In the genomic region with DNA sequence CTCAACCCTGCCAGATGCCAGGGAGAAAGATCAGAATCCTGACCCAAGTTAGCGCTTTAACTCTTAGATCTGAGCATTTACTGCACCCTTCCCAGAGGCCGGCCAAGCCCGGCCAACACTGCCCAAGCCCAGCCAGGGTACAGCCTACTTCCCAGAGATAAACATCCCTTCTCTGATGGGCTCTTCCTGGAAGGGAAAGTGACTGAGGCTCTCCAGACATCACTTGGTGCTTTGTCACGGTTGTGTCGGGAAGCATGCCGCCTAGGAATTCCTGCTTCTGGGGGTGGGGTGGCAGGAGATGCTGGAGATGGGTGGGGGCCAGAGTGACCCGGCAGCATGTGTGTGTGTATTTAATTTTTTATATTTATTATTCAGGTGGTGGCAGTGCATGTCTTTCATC, we compare ENCODE assay signal across 14 mouse cellular contexts. TPM values are rescaled to one million over a fixed set of nuclear protein-coding genes. Genes with fewer than 3 reads are reported as not detected.
DNase-seq lines count a peak whose midpoint lies in the region; ATAC-seq and TF ChIP-seq lines count a peak whose summit lies in the region.
"Had no signal": no experiment of that assay in that cellular context is flagged by ENCODE, and none has a peak within 500 bp of the region (broad histone marks: within the 10 kb centered on the region; RNA-seq: fewer than 3 reads in every experiment).

No protein-coding gene starts in this region.

- H3K27ac ChIP-seq in gastrocnemius, adult 2 months, result peak overlapping the region; percentile 62
- 0 out of 2 replicates have a peak overlapping the region, but pooled peaks have one; percentile 7 for H3K27ac ChIP-seq in lung, embryonic 15.5 days
- H3K27ac ChIP-seq: midbrain, embryonic 12.5 days had no signal

- H3K36me3 ChIP-seq in lung, embryonic 15.5 days, result peaks cover 22% of the 10 kb centered on the region

- no peak for TF ChIP-seq POLR2A in lung, adult 2 months (IDR thresholded peaks at IDR 0.05; ENCODE audit: borderline replicate concordance, extremely low read depth, low read depth, low read length)

- no peak overlapping the region for H3K4me2 ChIP-seq in lung, embryonic 15.5 days
- H3K4me2 ChIP-seq: midbrain, embryonic 12.5 days had no signal

- no peaks in the 10 kb centered on the region for H3K9me3 ChIP-seq in lung, embryonic 15.5 days
- H3K9me3 ChIP-seq: midbrain, embryonic 12.5 days had no signal

- H3K9ac ChIP-seq in lung, embryonic 15.5 days, result no peak overlapping the region
- H3K9ac ChIP-seq: midbrain, embryonic 12.5 days had no signal

- intact Hi-C loops in gastrocnemius, adult 2 months (cut with DNase I), result no loop called here

- no peak; the same call in 1 of the 2 replicates for ATAC-seq in lung, embryonic 15.5 days (ENCODE audit: borderline replicate concordance, extremely low read depth, low FRiP score, low TSS enrichment)
- ATAC-seq: hindbrain, embryonic 16.5 days had no signal

- no peaks in the 10 kb centered on the region for H3K27me3 ChIP-seq in lung, embryonic 15.5 days
- H3K27me3 ChIP-seq: midbrain, embryonic 12.5 days had no signal

- no peak for DNase-seq in gastrocnemius, adult 2 months
- DNase-seq in gastrocnemius, adult 8-10 months (ENCODE audit: low spot score in 2 of 2), result no peak
- peak; percentile 31 for DNase-seq in kidney, adult 9 months
- no peak for DNase-seq in kidney, postnatal 10 days
- no peak for DNase-seq in lung, adult 2 months
- DNase-seq in ovary, postnatal 14 days (ENCODE audit: low spot score), result no peak
- DNase-seq in layer of hippocampus, adult 9-11 months, result no peak
- DNase-seq: cerebellum, adult 9-11 months had no signal

- H3K4me1 ChIP-seq in lung, embryonic 15.5 days, result peaks cover 59% of the 10 kb centered on the region
- peaks cover 41% of the 10 kb centered on the region for H3K4me1 ChIP-seq in lung, adult 2 months (ENCODE audit: control insufficient read depth, insufficient read depth, low read length)

- no peak for TF ChIP-seq CTCF in gastrocnemius, adult 2 months (IDR thresholded peaks at IDR 0.05)
- TF ChIP-seq CTCF in lung, adult 2 months (IDR thresholded peaks at IDR 0.05; ENCODE audit: insufficient read depth, low read length), result no peak

- WGBS in lung, embryonic 15.5 days, result 33% methylated on average over 7 of the region's 7 CpGs
- 29% methylated on average over 7 of the region's 7 CpGs for WGBS in lung, adult 2 months

- no peak overlapping the region for H3K4me3 ChIP-seq in gastrocnemius, adult 2 months
- no peak overlapping the region for H3K4me3 ChIP-seq in lung, embryonic 15.5 days
- no peak overlapping the region for H3K4me3 ChIP-seq in lung, adult 2 months (replicated peaks; ENCODE audit: extremely low read depth, low read depth, low read length)
- H3K4me3 ChIP-seq: midbrain, embryonic 12.5 days; myocyte had no signal

RNA-seq across cellular contexts. Expression of a gene that starts 11.6 kb away (rescaled TPM):
- 1 to 10 TPM; 5.2 to 9.1 TPM for total RNA-seq in gastrocnemius, adult 2 months (2021)
- 1 to 10 TPM; 2.8 to 6.4 (median 5.0) TPM for total RNA-seq in gastrocnemius, adult 8-10 months (2022)
- 122 TPM in 2 replicates for polyA plus RNA-seq in lung, embryonic 15.5 days (2015; fragmentation: Nextera tagmentation; extraction: Ambion mirVana)
- 80.4 and 115 TPM in 2 replicates for polyA plus RNA-seq in lung, adult 2 months (2012; rRNA removed)

RNA-seq across cellular contexts. Expression of a gene that starts 30.3 kb away (rescaled TPM):
- not detected for total RNA-seq in gastrocnemius, adult 2 months (2021)
- not detected for total RNA-seq in gastrocnemius, adult 8-10 months (2022)
- polyA plus RNA-seq in lung, embryonic 15.5 days (2015; fragmentation: Nextera tagmentation; extraction: Ambion mirVana), result 0.57 and 2.7 TPM in 2 replicates
- 0.09 TPM in 1 of 2 replicates, not detected in the other for polyA plus RNA-seq in lung, adult 2 months (2012; rRNA removed)
- total RNA-seq: granulocyte monocyte progenitor cell, adult 5-6 weeks; left cerebral cortex, postnatal 36 days had no signal

RNA-seq across cellular contexts. Expression of a gene that starts 55.9 kb away (rescaled TPM):
- 1 to 10 TPM; 4.5 to 6.3 TPM for total RNA-seq in gastrocnemius, adult 2 months (2021)
- 1 to 10 TPM; 3.3 to 5.0 (median 4.4) TPM for total RNA-seq in gastrocnemius, adult 8-10 months (2022)
- 19.7 and 20.6 TPM in 2 replicates for polyA plus RNA-seq in lung, embryonic 15.5 days (2015; fragmentation: Nextera tagmentation; extraction: Ambion mirVana)
- polyA plus RNA-seq in lung, adult 2 months (2012; rRNA removed), result 6.2 and 7.1 TPM in 2 replicates

RNA-seq across cellular contexts. Expression of a gene that starts 56.1 kb away (rescaled TPM):
- total RNA-seq in gastrocnemius, adult 2 months (2021), result 10 to 100 TPM; 29.0 to 33.0 TPM
- 10 to 100 TPM; 30.8 to 41.7 (median 36.1) TPM for total RNA-seq in gastrocnemius, adult 8-10 months (2022)
- 43.7 and 44.6 TPM in 2 replicates for polyA plus RNA-seq in lung, embryonic 15.5 days (2015; fragmentation: Nextera tagmentation; extraction: Ambion mirVana)
- 21.2 and 31.7 TPM in 2 replicates for polyA plus RNA-seq in lung, adult 2 months (2012; rRNA removed)
